20 mouse cellular contexts compared by ENCODE assay signal in the genomic region with DNA sequence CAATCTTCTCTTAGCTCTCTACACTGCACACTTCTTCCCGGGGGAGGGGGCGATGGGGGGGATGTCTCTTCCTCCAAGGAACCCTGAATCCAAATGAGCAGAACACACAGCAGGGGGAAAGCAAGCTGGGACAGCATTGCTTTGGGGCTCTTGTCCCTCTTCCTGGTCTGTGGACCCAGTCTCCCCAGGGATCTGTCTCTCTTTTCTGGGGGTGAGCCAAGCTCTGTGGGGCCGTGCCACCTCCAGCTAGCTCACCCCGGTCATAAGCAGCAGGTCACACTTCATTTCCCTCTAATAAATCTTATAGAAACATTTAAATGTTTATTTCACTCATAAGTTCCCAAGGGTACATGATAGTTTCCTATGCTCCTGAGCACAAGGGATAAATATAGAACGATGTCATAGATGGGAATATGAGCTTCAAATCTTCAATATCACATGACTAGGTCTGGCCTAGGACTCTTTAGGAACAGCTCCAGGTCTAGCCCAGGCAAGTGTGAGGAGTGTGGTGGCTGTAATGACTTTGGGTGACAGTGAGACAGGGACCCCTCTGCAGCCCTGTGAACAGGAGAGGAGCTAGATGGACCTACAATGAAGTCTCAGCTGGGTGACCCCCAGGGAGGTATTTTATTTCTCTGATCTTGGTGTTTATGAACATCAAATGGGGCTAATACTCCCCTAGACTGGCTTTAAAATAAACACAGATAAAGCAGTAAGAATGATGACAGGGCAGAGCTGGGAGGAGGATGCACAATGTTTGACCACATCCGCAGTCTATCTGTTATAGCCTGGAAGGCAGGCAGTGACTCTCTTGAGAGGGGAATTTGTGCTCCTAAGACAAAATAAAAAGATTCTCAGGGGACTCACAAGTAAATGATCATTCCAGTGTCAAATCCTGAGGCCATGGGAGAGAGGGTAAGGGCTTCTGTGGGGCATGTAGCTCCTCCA. TPM values are rescaled to one million over a fixed set of nuclear protein-coding genes. Genes with fewer than 3 reads are reported as not detected.
DNase-seq lines count a peak whose midpoint lies in the region; ATAC-seq and TF ChIP-seq lines count a peak whose summit lies in the region.
"Had no signal": no experiment of that assay in that cellular context is flagged by ENCODE, and none has a peak within 500 bp of the region (broad histone marks: within the 10 kb centered on the region; RNA-seq: fewer than 3 reads in every experiment).

No protein-coding gene starts in this region.

- 80% methylated on average over 6 of the region's 6 CpGs for WGBS in liver, embryonic 11.5 days
- WGBS in liver, postnatal 0 days (ENCODE audit: insufficient replicate concordance), result 72% methylated on average over 6 of the region's 6 CpGs

- TF ChIP-seq RAD21 in MEL (IDR thresholded peaks at IDR 0.05; ENCODE audit: low read depth, low read length), result no peak

- no peak for TF ChIP-seq CTCF in liver, postnatal 0 days (IDR thresholded peaks at IDR 0.05; ENCODE audit: low read depth)
- no peak for TF ChIP-seq CTCF in MEL (IDR thresholded peaks at IDR 0.05 in 2 of 3, conservative IDR thresholded peaks at IDR 0.05 in 1 of 3; ENCODE audit: control insufficient read depth in 1 of 3, insufficient read depth in 1 of 3, low read depth in 2 of 3, low read length in 3 of 3, poor library complexity in 1 of 3, severe bottlenecking in 1 of 3)

- no peak for TF ChIP-seq EP300 in liver, postnatal 0 days (IDR thresholded peaks at IDR 0.05; ENCODE audit: low read depth)
- no peak for TF ChIP-seq EP300 in MEL (IDR thresholded peaks at IDR 0.05; ENCODE audit: low read depth in 1 of 2, low read length in 2 of 2)

- H3K4me2 ChIP-seq in liver, embryonic 11.5 days, result no peak overlapping the region
- no peak overlapping the region for H3K4me2 ChIP-seq in liver, postnatal 0 days (ENCODE audit: low read depth, low read length)
- H3K4me2 ChIP-seq: hindbrain, embryonic 14.5 days; kidney, embryonic 15.5 days; limb, embryonic 15.5 days had no signal

- H3K36me3 ChIP-seq in liver, embryonic 11.5 days (ENCODE audit: control insufficient read depth, insufficient read depth, low read length), result no peaks in the 10 kb centered on the region
- no peaks in the 10 kb centered on the region for H3K36me3 ChIP-seq in liver, postnatal 0 days (replicated peaks; ENCODE audit: insufficient read depth, low read length)
- H3K36me3 ChIP-seq in MEL (ENCODE audit: control insufficient read depth in 1 of 2, insufficient read depth in 2 of 2, low read length in 2 of 2), result peaks cover 0 to 7% of the 10 kb centered on the region in 2 experiments; a peak in 2 of 4 replicates
- H3K36me3 ChIP-seq: embryonic facial prominence, embryonic 10.5 days; kidney, embryonic 15.5 days; limb, embryonic 15.5 days; midbrain, embryonic 10.5 days had no signal

- no peak overlapping the region for H3K4me3 ChIP-seq in liver, embryonic 11.5 days (ENCODE audit: low read depth, low read length)
- H3K4me3 ChIP-seq in liver, postnatal 0 days (ENCODE audit: low read depth, low read length), result no peak overlapping the region
- H3K4me3 ChIP-seq in MEL (ENCODE audit: control insufficient read depth in 1 of 2, insufficient read depth in 1 of 2, low read depth in 2 of 2, low read length in 2 of 2), result no peak overlapping the region
- H3K4me3 ChIP-seq: embryonic facial prominence, embryonic 10.5 days; kidney, embryonic 15.5 days; limb, embryonic 15.5 days; midbrain, embryonic 10.5 days had no signal

- ATAC-seq in liver, embryonic 11.5 days (replicated peaks; ENCODE audit: low FRiP score), result 0 out of 2 replicates have a peak, but pooled peaks have one; percentile 18
- no peak for ATAC-seq in liver, postnatal 0 days
- peak; percentile 72 for ATAC-seq in inflammation-experienced regulatory T-cells, adult 6 months
- ATAC-seq: intestine, embryonic 16.5 days had no signal

- DNase-seq in liver, embryonic 11.5 days (ENCODE audit: low spot score), result no peak
- DNase-seq in liver, postnatal 0 days, result no peak
- DNase-seq in 416B (ENCODE audit: low read depth), result peak; percentile 68
- DNase-seq in MEL (ENCODE audit: low read depth, low spot score), result peak; percentile 42
- no peak for DNase-seq in right cerebral cortex, adult 2 months (ENCODE audit: low spot score in 2 of 2)
- no peak for DNase-seq in kidney, postnatal 14 days
- DNase-seq: adrenal gland, postnatal 36 days; cerebellum, adult 18-20 months; cerebellum, postnatal 25 days; retina, postnatal 1 day; right cerebral cortex, postnatal 4 days; thymus, postnatal 25 days had no signal

- H3K27ac ChIP-seq in liver, embryonic 11.5 days (ENCODE audit: low read depth, low read length), result no peak overlapping the region
- no peak overlapping the region for H3K27ac ChIP-seq in liver, postnatal 0 days (ENCODE audit: low read depth)
- peak overlapping the region; percentile 34; the same call in 1 of the 2 replicates for H3K27ac ChIP-seq in MEL (ENCODE audit: control insufficient read depth, low read depth, low read length)
- H3K27ac ChIP-seq: embryonic facial prominence, embryonic 10.5 days; hindbrain, embryonic 14.5 days; kidney, embryonic 15.5 days; limb, embryonic 15.5 days; midbrain, embryonic 10.5 days; stomach, postnatal 0 days had no signal

- no peaks in the 10 kb centered on the region for H3K27me3 ChIP-seq in liver, embryonic 11.5 days (replicated peaks; ENCODE audit: control insufficient read depth, insufficient read depth, low read length)
- no peaks in the 10 kb centered on the region for H3K27me3 ChIP-seq in liver, postnatal 0 days (ENCODE audit: insufficient read depth, low read length)
- H3K27me3 ChIP-seq in MEL (ENCODE audit: control insufficient read depth in 1 of 2, insufficient read depth in 2 of 2, low read length in 2 of 2), result no peaks in the 10 kb centered on the region
- H3K27me3 ChIP-seq: kidney, embryonic 15.5 days; limb, embryonic 15.5 days had no signal

- H3K79me2 ChIP-seq in MEL (ENCODE audit: control insufficient read depth, insufficient read depth, low read length, poor library complexity), result no peaks in the 10 kb centered on the region

- TF ChIP-seq POLR2A in MEL (IDR thresholded peaks at IDR 0.05; ENCODE audit: control insufficient read depth in 1 of 2, insufficient read depth in 1 of 2, low read depth in 1 of 2, low read length in 2 of 2, poor library complexity in 1 of 2), result no peak

- H3K9me3 ChIP-seq in liver, embryonic 11.5 days (ENCODE audit: control insufficient read depth, low read length), result no peaks in the 10 kb centered on the region
- H3K9me3 ChIP-seq in liver, postnatal 0 days (ENCODE audit: low read length), result no peaks in the 10 kb centered on the region
- H3K9me3 ChIP-seq in MEL (replicated peaks; ENCODE audit: insufficient read depth, low read length), result no peaks in the 10 kb centered on the region
- H3K9me3 ChIP-seq: embryonic facial prominence, embryonic 10.5 days; kidney, embryonic 15.5 days; limb, embryonic 15.5 days; midbrain, embryonic 10.5 days had no signal

- H3K9ac ChIP-seq in liver, embryonic 11.5 days (ENCODE audit: low read depth, low read length), result no peak overlapping the region
- H3K9ac ChIP-seq in liver, postnatal 0 days (replicated peaks), result no peak overlapping the region
- no peak overlapping the region for H3K9ac ChIP-seq in MEL (ENCODE audit: control insufficient read depth, low read depth, low read length, poor library complexity, severe bottlenecking)
- H3K9ac ChIP-seq: hindbrain, embryonic 14.5 days; kidney, embryonic 15.5 days; limb, embryonic 15.5 days had no signal

- peaks cover 1% of the 10 kb centered on the region for H3K4me1 ChIP-seq in liver, embryonic 11.5 days (replicated peaks; ENCODE audit: control insufficient read depth, insufficient read depth, low read length)
- peaks cover 1% of the 10 kb centered on the region for H3K4me1 ChIP-seq in liver, postnatal 0 days (ENCODE audit: insufficient read depth)
- H3K4me1 ChIP-seq in MEL (ENCODE audit: control insufficient read depth in 1 of 2, insufficient read depth in 2 of 2, low read length in 2 of 2), result peaks cover 3 to 13% of the 10 kb centered on the region in 2 experiments; a peak in 3 of 4 replicates
- H3K4me1 ChIP-seq: embryonic facial prominence, embryonic 10.5 days; midbrain, embryonic 10.5 days had no signal

TF ChIP-seq in MEL, 35 proteins besides CTCF, POLR2A, EP300 and RAD21:
- TF ChIP-seq KAT2A (conservative IDR thresholded peaks at IDR 0.05; ENCODE audit: low read depth, low read length) (no peak), MAZ (IDR thresholded peaks at IDR 0.05; ENCODE audit: low read depth, low read length) (no peak), SIN3A (IDR thresholded peaks at IDR 0.05; ENCODE audit: low read length) (no peak), MYB (IDR thresholded peaks at IDR 0.05; ENCODE audit: low read depth, low read length) (no peak), USF1 (IDR thresholded peaks at IDR 0.05; ENCODE audit: low read depth, low read length) (no peak), MYC (IDR thresholded peaks at IDR 0.05; ENCODE audit: low read depth, low read length) (no peak), MAX (IDR thresholded peaks at IDR 0.05; ENCODE audit: low read length) (no peak), HCFC1 (IDR thresholded peaks at IDR 0.05; ENCODE audit: low read depth, low read length) (no peak), CHD2 (IDR thresholded peaks at IDR 0.05; ENCODE audit: low read length) (no peak), TCF12 (IDR thresholded peaks at IDR 0.05; ENCODE audit: low read depth, low read length) (no peak), NRF1 (IDR thresholded peaks at IDR 0.05; ENCODE audit: insufficient read depth, low read depth, low read length, poor library complexity, severe bottlenecking) (no peak), ZMIZ1 (IDR thresholded peaks at IDR 0.05; ENCODE audit: low read depth, low read length) (no peak), ZNF384 (IDR thresholded peaks at IDR 0.05; ENCODE audit: low read depth, low read length) (no peak), UBTF (IDR thresholded peaks at IDR 0.05; ENCODE audit: borderline replicate concordance, insufficient read depth, low read depth, low read length) (no peak), TAL1 (IDR thresholded peaks at IDR 0.05; ENCODE audit: low read length) (no peak), E2F4 (IDR thresholded peaks at IDR 0.05; ENCODE audit: borderline replicate concordance, low read depth, low read length) (no peak)

RNA-seq across cellular contexts. Expression of gene Mrvi1, which starts 46.2 kb away (rescaled TPM):
- polyA plus RNA-seq in liver, embryonic 11.5 days (2014; fragmentation: Nextera tagmentation; extraction: Ambion mirVana), result 20.7 and 25.2 TPM in 2 replicates
- polyA plus RNA-seq in liver, postnatal 0 days (2015; fragmentation: Nextera tagmentation; extraction: Ambion mirVana), result 5.3 and 8.4 TPM in 2 replicates
- total RNA-seq in MEL (2012; rRNA removed), result 0.19 and 0.20 TPM in 2 replicates
- polyA plus RNA-seq in MEL (2012; ENCODE audit: insufficient read depth in 1 of 2, insufficient read length in 2 of 2, low read depth in 1 of 2, low replicate concordance in 2 of 2, missing spikeins in 1 of 2), result under 1 TPM in 1 of 2 experiments, not detected in 1; 0.92 TPM
- polyA plus RNA-seq in inflammation-experienced regulatory T-cells, adult 6 months (2017; shearing (Covaris generic)), result under 1 TPM in 2 of 3 experiments, not detected in 1; 0.46 to 0.87 TPM

Comparison
In these comparisons a context has a peak if more than half of its experiments do, and no peak if none do; other contexts are left out.
1. DNase-seq: peak in 416B (single experiment) and MEL (single experiment); none in liver, embryonic 11.5 days (single experiment), liver, postnatal 0 days (single experiment), right cerebral cortex, adult 2 months (0 of 2) and kidney, postnatal 14 days (single experiment).